Mouse (Mus musculus): ENCODE data around the gene Hebp1.

Hebp1 gene

GRCm38 (mm10) chr6:135112411-135113113 is 85.3 kb downstream of the Hebp1 start:
- DNase-seq = no peak

GRCm38 (mm10) chr6:135107014-135107413 is 90.8 kb downstream of the Hebp1 start:
- DNase-seq = no peak

- DNase-seq = no peak
Observed at GRCm38 (mm10) chr6:135102736-135103303, 95.0 kb downstream of the Hebp1 start.

GRCm38 (mm10) chr6:135100787-135101472 is 96.9 kb downstream of the Hebp1 start:
- DNase-seq = no peak

GRCm38 (mm10) chr6:135092798-135093470 is 104.9 kb downstream of the Hebp1 start:
- DNase-seq = no peak

- DNase-seq = peak in 1 of 2 experiments; percentile 60
Observed at GRCm38 (mm10) chr6:135090661-135091060, 107.2 kb downstream of the Hebp1 start.

- DNase-seq = no peak
Observed at GRCm38 (mm10) chr6:135089786-135090185, 108.0 kb downstream of the Hebp1 start.

GRCm38 (mm10) chr6:135087721-135088451 is 109.9 kb downstream of the Hebp1 start:
- peak; percentile 70 to 85 for DNase-seq
